Mouse (Mus musculus): ENCODE measurements around the gene Timm17a.

- no peak for TF ChIP-seq GATA1 (IDR thresholded peaks at IDR 0.05; ENCODE audit: borderline replicate concordance, low read length)
- no peak for TF ChIP-seq FLI1 (IDR thresholded peaks at IDR 0.05; ENCODE audit: low read length)
Observed at GRCm38 (mm10) chr1:135323367-135323901, 9.9 kb upstream of the Timm17a start.
